Mouse (Mus musculus): Measurements from ENCODE around the gene Shc1.

The Shc1 gene

GRCm38 (mm10) chr3:89418170-89418860, at the start of gene Shc1, which contains the start of gene Cks1b:
TSS of gene Shc1 (plus strand) at chr3:89418443.
TSS of gene Cks1b (minus strand) at chr3:89418383.
- peak; percentile 97 for DNase-seq (ENCODE audit: low read depth)

DNA sequence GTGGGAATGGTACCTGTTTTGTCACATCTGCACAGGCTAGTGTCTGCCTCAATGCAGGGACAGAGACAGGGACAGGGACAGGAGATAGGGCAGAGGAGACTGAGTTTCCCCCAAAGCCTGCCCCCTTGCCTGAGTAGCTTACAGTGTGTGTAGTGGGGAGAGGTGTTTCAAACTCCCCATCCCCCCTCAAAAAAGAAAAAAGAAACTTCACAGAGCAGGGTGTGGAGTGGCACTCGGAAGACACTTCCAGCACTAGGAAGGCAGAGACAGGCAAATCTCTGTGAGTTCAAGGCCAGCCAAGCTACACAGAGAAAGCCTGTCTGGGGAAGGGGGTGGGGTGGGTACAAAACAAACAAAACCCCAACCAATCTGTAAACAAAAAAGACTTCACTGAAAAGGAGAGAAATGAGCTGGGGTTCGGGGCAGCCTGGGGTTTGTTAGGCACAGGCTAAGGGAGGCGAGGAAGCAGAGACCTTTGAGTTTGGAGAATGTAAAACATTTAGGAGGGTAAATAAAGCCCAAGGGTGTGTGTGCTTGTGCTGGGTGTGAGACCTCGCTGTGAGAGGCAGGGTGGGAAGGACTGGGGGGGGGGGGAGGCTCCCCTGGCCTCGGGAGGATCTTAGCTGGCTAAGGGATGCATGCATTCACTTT, 44.5 kb upstream of the Shc1 start:
- peak; percentile 40 for DNase-seq (ENCODE audit: low read depth)

DNA sequence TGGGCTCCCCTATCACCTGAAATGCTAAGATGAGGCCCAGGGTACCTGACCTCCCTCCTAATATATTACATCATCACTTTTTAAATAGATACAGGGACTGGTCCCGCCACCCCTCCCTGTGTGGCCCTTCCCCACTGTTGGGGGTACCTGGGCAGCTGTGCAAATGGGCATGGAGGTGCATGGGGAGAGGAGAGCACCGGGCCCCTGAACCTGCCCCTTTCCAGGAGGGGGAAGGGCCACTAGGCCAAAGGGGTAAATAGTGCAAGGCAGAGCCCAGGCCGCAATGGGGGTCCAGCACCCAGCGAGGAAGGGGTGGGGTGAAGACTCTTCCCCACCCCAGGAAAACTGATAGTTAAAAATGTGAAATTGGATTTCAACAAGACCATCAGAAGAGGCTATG, 40.4 kb upstream of the Shc1 start:
- DNase-seq (ENCODE audit: low read depth), result no peak

DNA sequence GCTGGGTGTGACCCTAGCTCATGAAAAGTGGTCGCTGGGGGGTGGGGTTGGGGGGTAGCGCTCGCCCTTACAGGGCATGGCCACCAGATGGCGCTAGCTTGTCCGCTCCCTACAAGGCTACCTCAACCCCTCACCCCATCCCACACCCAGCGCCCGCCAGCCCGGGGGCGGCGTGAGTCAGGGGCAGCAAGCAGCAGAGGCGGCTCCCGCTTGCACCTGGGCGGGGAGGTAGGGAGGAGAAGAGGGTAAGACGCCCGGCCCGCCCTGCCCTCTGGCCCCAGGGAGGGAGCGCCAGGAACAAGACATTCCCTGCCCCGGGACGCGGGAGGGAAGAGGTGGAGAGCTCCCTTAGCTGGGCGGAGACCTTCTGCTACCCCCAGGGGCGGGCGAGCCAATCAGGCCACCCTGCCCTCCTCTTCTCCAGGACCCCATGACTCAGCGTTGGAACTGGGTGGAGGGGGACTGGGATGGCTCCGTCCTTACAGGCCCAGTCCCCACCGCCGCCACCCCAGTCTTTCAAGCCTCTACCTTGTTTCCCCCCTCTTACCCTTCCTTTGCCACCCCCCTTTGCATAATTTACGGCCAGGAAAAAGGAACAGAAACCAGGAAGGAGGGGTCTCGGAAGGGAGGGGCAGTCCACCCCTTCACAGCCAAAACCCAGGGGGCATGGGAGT, 39.7 kb upstream of the Shc1 start:
- DNase-seq (ENCODE audit: low read depth), result peak; percentile 88

DNA sequence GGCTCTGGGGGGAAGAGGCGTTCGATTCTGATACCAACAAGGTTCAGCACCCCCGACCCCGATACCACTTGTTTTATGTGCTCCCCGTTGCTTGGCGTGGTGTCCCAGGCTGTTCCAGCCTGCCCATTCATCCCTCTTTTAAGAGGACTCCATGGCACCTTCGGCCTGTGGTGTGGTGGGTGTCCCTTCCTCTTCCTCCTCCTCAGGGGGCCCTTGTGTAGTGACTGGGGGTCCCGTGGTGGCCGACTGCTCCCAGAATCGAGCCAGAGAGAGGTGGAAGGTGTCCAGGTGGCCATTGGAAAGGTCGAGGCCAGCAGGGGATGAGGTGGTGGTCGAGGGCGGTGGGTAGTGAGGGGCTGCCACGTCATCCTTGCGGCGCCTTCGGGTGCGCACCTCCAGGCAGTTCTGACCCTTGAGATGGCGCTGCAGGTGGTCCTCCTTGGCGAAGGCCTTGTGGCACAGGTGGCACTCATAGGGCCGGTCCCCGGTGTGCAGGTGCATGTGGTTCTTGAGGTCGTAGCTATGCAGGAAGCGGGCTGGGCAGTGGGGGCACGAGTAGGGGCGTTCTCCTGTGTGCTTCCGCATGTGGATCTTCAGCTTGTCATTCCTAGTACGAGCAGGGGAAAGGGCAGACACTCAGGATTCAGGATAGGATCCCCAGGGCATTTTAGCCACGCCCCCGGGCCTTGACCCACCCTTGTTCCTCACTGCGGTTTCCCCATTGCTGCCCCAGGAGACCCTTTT, 38.7 kb upstream of the Shc1 start:
- DNase-seq (ENCODE audit: low read depth), result peak; percentile 52

DNA sequence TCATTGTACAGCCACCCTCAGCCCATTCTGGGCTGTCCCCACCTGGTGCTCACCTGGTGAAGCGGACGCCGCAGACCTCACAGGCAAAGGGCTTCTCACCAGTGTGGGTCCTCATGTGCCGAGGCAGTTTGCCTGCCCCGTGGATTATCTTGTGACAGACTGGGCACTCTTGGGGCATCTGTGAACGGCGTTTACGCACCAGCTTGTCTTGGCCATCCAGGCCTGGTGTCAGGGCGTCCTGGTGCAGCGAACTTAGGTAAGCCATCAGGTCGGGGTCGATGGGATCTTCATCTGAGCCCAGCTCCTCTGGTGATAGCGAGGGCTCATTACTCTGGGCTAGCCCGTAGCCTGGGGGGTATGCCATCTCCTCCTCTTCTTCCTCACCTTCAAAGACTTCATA, 38.0 kb upstream of the Shc1 start:
- DNase-seq (ENCODE audit: low read depth), result peak; percentile 39

- no peak for DNase-seq (ENCODE audit: low read depth)
Measured at GRCm38 (mm10) chr3:89380711-89381110, 37.5 kb upstream of the Shc1 start.

DNA sequence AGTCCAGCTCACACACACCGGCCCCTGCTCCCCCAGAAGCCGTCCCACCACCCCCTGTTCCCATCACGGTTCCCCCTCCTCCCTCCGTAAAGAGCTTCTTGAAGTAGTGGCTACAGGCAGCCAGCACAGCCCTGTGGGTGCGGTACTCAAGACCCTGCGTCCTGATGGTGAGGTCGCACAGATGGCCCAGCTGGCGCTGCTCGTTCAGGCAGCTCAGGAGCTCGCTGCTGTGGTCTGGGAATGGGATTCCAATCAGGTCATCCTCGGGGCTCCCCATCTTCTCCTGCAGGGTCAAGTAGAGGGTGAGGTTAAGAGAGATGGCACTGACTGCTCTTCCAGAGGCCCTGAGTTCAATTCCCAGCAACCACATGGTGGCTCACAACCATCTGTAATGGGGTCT, 37.0 kb upstream of the Shc1 start:
- no peak for DNase-seq (ENCODE audit: low read depth)

GRCm38 (mm10) chr3:89382033-89382882, 36.0 kb upstream of the Shc1 start:
- peak; percentile 69 for DNase-seq (ENCODE audit: low read depth)

- no peak for DNase-seq (ENCODE audit: low read depth)
Measured at GRCm38 (mm10) chr3:89382950-89383349, 35.3 kb upstream of the Shc1 start.

DNA sequence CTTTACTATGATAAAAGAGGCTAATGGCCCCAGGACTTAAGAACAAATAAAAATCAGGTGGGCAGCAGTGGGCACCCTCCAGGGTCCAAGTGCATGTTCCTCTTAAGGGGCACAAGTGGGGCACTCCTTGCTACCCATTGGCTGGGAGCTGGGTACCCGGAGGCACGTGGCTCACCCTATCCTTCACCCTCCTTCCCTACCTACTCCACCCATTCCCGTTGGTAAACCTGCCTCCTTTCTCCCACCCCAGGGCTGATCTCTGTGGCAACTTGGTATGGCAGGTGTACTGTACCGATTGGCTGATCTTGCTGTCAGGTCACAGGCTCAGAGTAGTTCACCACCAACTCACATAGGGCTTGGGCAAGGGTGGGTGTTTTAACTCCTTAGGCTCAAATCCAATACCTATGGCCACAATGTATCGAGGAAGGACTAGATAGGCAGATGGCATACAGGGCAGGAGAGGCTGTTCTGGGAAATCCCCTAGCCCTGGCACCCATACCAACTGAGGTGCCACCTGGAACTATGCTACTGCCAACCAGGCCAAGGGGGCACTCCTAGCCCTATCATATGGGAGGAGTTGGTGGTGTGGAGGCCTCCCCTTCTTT, 34.5 kb upstream of the Shc1 start:
- DNase-seq (ENCODE audit: low read depth), result peak; percentile 46

DNA sequence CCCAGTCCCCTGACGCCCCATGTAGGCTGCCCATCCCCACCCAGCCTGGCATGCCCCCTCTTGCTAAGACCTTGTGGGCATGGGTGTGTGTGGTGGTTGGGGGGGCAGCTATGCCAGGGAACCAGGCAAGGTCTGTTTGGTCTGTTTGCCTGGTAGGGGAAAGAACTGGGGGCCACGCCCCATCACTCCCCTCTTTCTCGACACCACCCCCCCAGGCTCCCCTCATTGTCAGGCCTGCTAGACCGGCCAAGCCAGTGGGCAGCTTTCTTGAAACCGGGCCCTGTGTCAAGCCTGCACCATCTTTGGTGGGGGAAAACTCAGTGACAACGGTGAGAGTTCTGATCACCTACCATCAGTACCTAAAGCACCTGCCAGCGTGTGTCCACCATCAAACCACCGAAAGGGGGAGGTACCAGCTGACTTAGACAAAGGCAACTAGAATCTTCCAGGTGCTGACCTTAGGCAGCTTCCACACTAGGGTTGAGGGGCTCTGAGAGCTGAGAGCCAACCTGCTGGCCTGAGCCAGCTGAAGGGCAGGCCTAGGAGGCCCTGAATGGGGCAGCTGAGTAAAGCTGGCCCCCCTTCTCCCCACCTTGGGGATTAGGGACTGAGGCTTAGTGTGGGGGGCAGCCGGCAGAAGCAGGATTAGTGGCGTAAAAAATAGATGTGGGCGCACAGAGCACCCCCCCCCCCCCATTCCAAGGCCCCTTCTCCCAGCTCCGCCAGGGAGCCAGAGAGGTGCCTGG, 33.7 kb upstream of the Shc1 start:
- peak; percentile 27 for DNase-seq (ENCODE audit: low read depth)

DNA sequence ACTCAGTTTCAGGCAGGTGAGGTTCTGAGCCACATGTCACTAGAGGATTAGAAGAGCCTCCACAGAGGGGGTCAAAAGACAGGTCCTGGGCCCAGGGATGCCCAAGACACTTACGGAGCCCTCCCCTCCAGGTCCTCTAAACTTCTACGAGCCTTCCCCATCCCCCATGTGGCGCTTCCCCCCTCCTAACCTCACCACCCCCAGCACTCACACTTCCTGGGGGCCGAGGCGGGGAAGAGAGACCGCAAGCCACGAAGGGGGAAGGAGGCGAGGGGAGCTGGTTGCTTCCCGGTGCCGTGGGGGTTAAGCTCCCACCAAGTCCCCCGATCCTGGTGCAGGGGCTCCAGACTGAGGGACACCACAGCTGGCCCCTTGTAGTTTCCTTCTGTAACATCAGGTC, 32.8 kb upstream of the Shc1 start:
- peak; percentile 52 for DNase-seq (ENCODE audit: low read depth)

- peak; percentile 74 for DNase-seq (ENCODE audit: low read depth)
Measured at GRCm38 (mm10) chr3:89386438-89387420, 31.5 kb upstream of the Shc1 start.

- DNase-seq (ENCODE audit: low read depth), result peak; percentile 41
Measured at GRCm38 (mm10) chr3:89387632-89388031, 30.6 kb upstream of the Shc1 start.

DNA sequence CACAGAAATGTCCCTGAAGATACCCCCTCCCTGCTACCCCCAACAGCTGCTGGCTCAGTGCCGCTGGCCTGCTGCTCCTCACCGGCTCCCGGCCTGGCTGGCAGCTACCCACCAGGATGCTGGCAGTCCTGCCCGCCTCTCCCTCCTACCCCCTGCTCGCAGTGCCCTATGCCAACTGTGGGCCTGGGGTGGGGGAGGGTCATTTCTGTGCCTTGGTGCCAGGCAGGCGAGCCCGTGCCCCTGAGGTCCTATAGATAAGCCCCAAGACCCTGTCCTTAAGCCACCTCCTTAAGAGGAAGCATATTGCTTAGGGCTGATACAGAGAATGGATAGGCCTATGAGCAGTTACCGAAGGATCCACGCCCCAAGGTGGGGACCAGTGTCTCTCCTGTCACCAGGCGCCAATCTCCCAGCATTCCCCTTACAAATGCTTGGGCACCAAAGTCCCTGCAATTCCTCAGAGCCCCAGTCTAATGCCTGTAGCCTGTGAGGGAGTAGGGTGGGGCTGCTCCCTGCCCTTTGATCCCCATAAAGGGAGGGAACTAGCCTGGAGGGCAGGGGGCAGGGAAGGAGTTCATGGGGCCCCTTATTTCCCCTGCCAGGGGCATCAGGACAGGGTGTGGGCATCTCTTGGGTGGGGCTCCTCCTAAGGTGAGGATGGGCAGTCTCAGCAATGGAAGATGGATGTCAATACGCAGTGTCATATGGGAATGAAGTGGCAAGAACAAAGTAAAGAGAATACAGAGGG, 29.9 kb upstream of the Shc1 start:
- peak; percentile 35 for DNase-seq (ENCODE audit: low read depth)

GRCm38 (mm10) chr3:89388901-89389740, 29.1 kb upstream of the Shc1 start:
- peak; percentile 88 for DNase-seq (ENCODE audit: low read depth)
